Mouse (Mus musculus): Measurements from ENCODE around the gene Arhgap29. TPM values are rescaled to one million over a fixed set of nuclear protein-coding genes. Genes with fewer than 3 reads are reported as not detected.

The Arhgap29 gene
- polyA plus RNA-seq, 1 experiment = 5.8 TPM

DNA sequence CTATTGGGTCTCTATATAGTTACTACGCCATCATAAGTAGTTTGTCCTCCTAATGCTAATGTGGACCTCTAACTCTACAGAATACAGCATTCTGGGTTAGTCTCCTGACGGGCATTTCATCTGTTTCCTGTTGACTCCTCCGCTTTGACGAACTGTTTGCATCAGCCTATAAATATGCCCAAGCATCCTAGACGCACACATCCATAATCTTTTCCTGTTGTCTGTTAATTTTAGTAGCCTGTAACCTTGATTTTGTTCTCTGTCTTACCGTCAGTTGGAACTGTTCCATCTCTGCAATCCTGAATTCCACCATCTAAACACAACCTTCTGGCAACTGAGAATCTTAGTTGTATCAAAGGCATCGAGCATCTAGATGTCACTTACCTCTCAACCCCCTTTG lies 34.7 kb upstream of the Arhgap29 start:
- TF ChIP-seq USF1 (IDR thresholded peaks at IDR 0.05; ENCODE audit: low read depth) (no peak), CEBPB (IDR thresholded peaks at IDR 0.05; ENCODE audit: low read depth) (no peak), CTCF (IDR thresholded peaks at IDR 0.05; ENCODE audit: control insufficient read depth, insufficient read depth, insufficient read length) (no peak), FOSL1 (IDR thresholded peaks at IDR 0.05; ENCODE audit: insufficient read depth, low read length, poor library complexity, severe bottlenecking) (no peak), MYOG (IDR thresholded peaks at IDR 0.05; ENCODE audit: control insufficient read depth, extremely low read depth, insufficient read length) (no peak), MAX (IDR thresholded peaks at IDR 0.05) (no peak), MYOD1 (IDR thresholded peaks at IDR 0.05; ENCODE audit: control insufficient read depth, insufficient read length, low read depth) (no peak)
- H3K36me3 ChIP-seq (ENCODE audit: control insufficient read depth, insufficient read depth) = no peaks in the 10 kb centered on the region
- H3K4me3 ChIP-seq (ENCODE audit: insufficient read depth, poor library complexity, severe bottlenecking) = no peak overlapping the region
- no peaks in the 10 kb centered on the region for H3K79me3 ChIP-seq (ENCODE audit: low read depth)
- H3ac ChIP-seq (ENCODE audit: control insufficient read depth, insufficient read length, low read depth) = no peak overlapping the region
- peaks cover 7% of the 10 kb centered on the region for H3K27me3 ChIP-seq (ENCODE audit: control insufficient read depth, insufficient read depth, insufficient read length)
- H3K79me2 ChIP-seq (ENCODE audit: control insufficient read depth, insufficient read depth) = no peaks in the 10 kb centered on the region

DNA sequence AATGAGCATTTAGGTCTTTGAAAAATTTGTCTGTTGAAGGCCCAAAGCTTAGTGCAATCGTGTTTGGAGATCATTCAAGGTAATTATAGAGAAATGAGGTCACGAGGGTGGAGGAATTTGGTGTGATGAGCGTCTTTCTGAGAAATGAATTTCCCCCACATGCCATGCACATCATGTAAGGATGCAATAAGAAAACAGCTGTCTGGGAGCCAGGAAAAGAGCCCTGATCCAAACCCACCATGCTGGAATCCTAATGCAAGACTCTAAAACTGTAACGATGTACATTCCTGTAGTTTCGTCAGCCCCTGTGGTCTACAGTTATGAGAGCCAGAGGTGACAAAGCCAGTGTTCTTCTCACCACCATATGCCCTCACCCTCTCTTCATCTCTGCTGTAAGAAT lies 32.4 kb upstream of the Arhgap29 start:
- H3ac ChIP-seq (ENCODE audit: control insufficient read depth, insufficient read length, low read depth) = no peak overlapping the region
- TF ChIP-seq MYOD1 (IDR thresholded peaks at IDR 0.05; ENCODE audit: control insufficient read depth, insufficient read length, low read depth) (no peak), CEBPB (IDR thresholded peaks at IDR 0.05; ENCODE audit: low read depth) (no peak), USF1 (IDR thresholded peaks at IDR 0.05; ENCODE audit: low read depth) (no peak), MAX (IDR thresholded peaks at IDR 0.05) (no peak), FOSL1 (IDR thresholded peaks at IDR 0.05; ENCODE audit: insufficient read depth, low read length, poor library complexity, severe bottlenecking) (no peak), MYOG (IDR thresholded peaks at IDR 0.05; ENCODE audit: control insufficient read depth, extremely low read depth, insufficient read length) (no peak), CTCF (IDR thresholded peaks at IDR 0.05; ENCODE audit: control insufficient read depth, insufficient read depth, insufficient read length) (no peak)
- H3K79me2 ChIP-seq (ENCODE audit: control insufficient read depth, insufficient read depth) = no peaks in the 10 kb centered on the region
- H3K79me3 ChIP-seq (ENCODE audit: low read depth) = no peaks in the 10 kb centered on the region
- no peaks in the 10 kb centered on the region for H3K36me3 ChIP-seq (ENCODE audit: control insufficient read depth, insufficient read depth)
- no peaks in the 10 kb centered on the region for H3K27me3 ChIP-seq (ENCODE audit: control insufficient read depth, insufficient read depth, insufficient read length)
- H3K4me3 ChIP-seq (ENCODE audit: insufficient read depth, poor library complexity, severe bottlenecking) = no peak overlapping the region

DNA sequence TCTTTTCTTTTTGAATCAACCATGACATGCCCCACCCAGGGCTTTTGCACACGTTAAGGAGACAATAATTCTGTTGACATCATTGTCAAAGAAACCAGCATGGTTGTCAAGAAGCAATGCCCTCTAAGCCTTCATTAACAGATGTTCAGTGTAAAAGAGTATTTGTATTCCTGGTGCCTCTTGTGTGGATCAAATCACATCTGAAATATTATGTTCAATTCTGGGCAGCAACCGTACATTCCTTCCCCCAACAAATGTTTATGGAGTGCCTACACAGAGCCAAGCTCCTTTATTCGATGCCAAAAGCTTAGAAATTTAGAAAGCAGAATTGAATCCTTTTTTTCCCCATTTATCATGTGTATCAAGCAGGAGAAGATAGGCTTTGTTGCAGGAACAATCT lies 31.6 kb upstream of the Arhgap29 start:
- no peak overlapping the region for H3K4me3 ChIP-seq (ENCODE audit: insufficient read depth, poor library complexity, severe bottlenecking)
- no peaks in the 10 kb centered on the region for H3K27me3 ChIP-seq (ENCODE audit: control insufficient read depth, insufficient read depth, insufficient read length)
- TF ChIP-seq MYOG (IDR thresholded peaks at IDR 0.05; ENCODE audit: control insufficient read depth, extremely low read depth, insufficient read length) = no peak
- no peak for TF ChIP-seq USF1 (IDR thresholded peaks at IDR 0.05; ENCODE audit: low read depth)
- no peak for TF ChIP-seq FOSL1 (IDR thresholded peaks at IDR 0.05; ENCODE audit: insufficient read depth, low read length, poor library complexity, severe bottlenecking)
- TF ChIP-seq MYOD1 (IDR thresholded peaks at IDR 0.05; ENCODE audit: control insufficient read depth, insufficient read length, low read depth) = no peak
- TF ChIP-seq CTCF (IDR thresholded peaks at IDR 0.05; ENCODE audit: control insufficient read depth, insufficient read depth, insufficient read length) = no peak
- no peak for TF ChIP-seq CEBPB (IDR thresholded peaks at IDR 0.05; ENCODE audit: low read depth)
- TF ChIP-seq MAX (IDR thresholded peaks at IDR 0.05) = no peak
- H3K36me3 ChIP-seq (ENCODE audit: control insufficient read depth, insufficient read depth) = no peaks in the 10 kb centered on the region
- H3ac ChIP-seq (ENCODE audit: control insufficient read depth, insufficient read length, low read depth) = no peak overlapping the region
- no peaks in the 10 kb centered on the region for H3K79me3 ChIP-seq (ENCODE audit: low read depth)
- H3K79me2 ChIP-seq (ENCODE audit: control insufficient read depth, insufficient read depth) = no peaks in the 10 kb centered on the region

DNA sequence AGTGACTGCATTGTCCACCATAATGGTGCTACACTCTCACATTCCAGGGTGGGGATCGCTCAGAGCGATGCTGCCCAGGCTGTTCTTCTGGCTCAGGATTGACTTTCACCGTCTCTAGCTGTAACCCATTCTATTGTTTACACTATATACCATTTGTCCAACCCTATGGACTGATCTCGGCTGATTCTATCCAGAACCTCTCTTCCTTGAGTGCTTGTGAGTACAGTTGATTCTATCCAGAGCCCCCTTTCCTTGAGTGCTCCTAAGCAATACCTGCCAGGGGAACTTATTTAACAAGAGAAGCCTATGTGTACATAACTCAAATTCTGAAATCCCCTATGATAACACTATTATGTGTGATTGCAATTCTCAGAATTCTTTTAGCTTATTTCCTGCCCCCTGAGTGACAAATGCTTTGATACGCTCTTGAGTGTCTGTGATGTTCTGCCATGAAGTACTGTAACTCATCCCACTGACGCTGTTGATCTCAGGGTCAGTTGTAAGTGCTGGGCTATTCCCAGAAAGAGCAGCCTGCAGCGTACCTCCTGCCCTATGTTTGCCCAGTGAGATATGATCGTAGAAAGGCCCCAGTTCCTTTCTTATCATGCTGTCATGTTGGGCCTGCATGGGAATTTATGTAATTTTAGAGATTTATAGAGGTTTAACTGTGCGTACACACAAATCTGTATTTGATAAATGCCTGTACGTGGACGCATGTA lies 27.4 kb upstream of the Arhgap29 start:
- H3K79me2 ChIP-seq (ENCODE audit: control insufficient read depth, insufficient read depth) = no peaks in the 10 kb centered on the region
- H3K36me3 ChIP-seq (ENCODE audit: control insufficient read depth, insufficient read depth) = no peaks in the 10 kb centered on the region
- H3K79me3 ChIP-seq (ENCODE audit: low read depth) = no peaks in the 10 kb centered on the region
- TF ChIP-seq MAX (IDR thresholded peaks at IDR 0.05) (no peak), MYOG (IDR thresholded peaks at IDR 0.05; ENCODE audit: control insufficient read depth, extremely low read depth, insufficient read length) (no peak), CTCF (IDR thresholded peaks at IDR 0.05; ENCODE audit: control insufficient read depth, insufficient read depth, insufficient read length) (no peak), MYOD1 (IDR thresholded peaks at IDR 0.05; ENCODE audit: control insufficient read depth, insufficient read length, low read depth) (no peak), CEBPB (IDR thresholded peaks at IDR 0.05; ENCODE audit: low read depth) (no peak), USF1 (IDR thresholded peaks at IDR 0.05; ENCODE audit: low read depth) (no peak), FOSL1 (IDR thresholded peaks at IDR 0.05; ENCODE audit: insufficient read depth, low read length, poor library complexity, severe bottlenecking) (no peak)
- peaks cover 8% of the 10 kb centered on the region for H3K27me3 ChIP-seq (ENCODE audit: control insufficient read depth, insufficient read depth, insufficient read length)
- H3ac ChIP-seq (ENCODE audit: control insufficient read depth, insufficient read length, low read depth) = no peak overlapping the region
- no peak overlapping the region for H3K4me3 ChIP-seq (ENCODE audit: insufficient read depth, poor library complexity, severe bottlenecking)

DNA sequence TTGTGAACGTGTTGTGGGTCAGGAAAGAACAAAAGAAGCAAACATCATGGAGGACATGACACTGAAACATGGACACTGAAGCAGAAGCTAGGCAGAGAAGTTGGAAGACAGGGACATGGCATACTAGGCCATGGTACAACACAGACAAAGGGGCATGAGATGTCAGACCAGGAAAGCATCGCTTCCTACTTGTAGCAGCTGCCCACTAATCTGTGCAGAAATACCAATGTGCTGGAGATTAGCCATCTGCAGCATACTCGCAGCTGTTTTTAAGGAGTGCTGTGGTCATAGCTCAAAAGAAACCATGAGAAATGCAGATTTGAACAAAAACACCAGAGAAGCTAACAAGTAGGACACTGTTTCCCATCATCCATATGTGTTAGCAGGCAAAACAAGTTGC lies 24.7 kb upstream of the Arhgap29 start:
- no peaks in the 10 kb centered on the region for H3K79me3 ChIP-seq (ENCODE audit: low read depth)
- H3ac ChIP-seq (ENCODE audit: control insufficient read depth, insufficient read length, low read depth) = no peak overlapping the region
- TF ChIP-seq MYOG (IDR thresholded peaks at IDR 0.05; ENCODE audit: control insufficient read depth, extremely low read depth, insufficient read length) (no peak), USF1 (IDR thresholded peaks at IDR 0.05; ENCODE audit: low read depth) (no peak), MYOD1 (IDR thresholded peaks at IDR 0.05; ENCODE audit: control insufficient read depth, insufficient read length, low read depth) (no peak), CTCF (IDR thresholded peaks at IDR 0.05; ENCODE audit: control insufficient read depth, insufficient read depth, insufficient read length) (no peak), MAX (IDR thresholded peaks at IDR 0.05) (no peak), FOSL1 (IDR thresholded peaks at IDR 0.05; ENCODE audit: insufficient read depth, low read length, poor library complexity, severe bottlenecking) (no peak), CEBPB (IDR thresholded peaks at IDR 0.05; ENCODE audit: low read depth) (no peak)
- no peaks in the 10 kb centered on the region for H3K79me2 ChIP-seq (ENCODE audit: control insufficient read depth, insufficient read depth)
- H3K36me3 ChIP-seq (ENCODE audit: control insufficient read depth, insufficient read depth) = no peaks in the 10 kb centered on the region
- H3K27me3 ChIP-seq (ENCODE audit: control insufficient read depth, insufficient read depth, insufficient read length) = peaks cover 8% of the 10 kb centered on the region
- H3K4me3 ChIP-seq (ENCODE audit: insufficient read depth, poor library complexity, severe bottlenecking) = no peak overlapping the region
